Mouse (Mus musculus) intestine, embryonic 15.5 days (tissue): ENCODE data around the gene Ddah2. TPM values are rescaled to one million over a fixed set of nuclear protein-coding genes. Genes with fewer than 3 reads are reported as not detected.
A peak's percentile ranks its signal among the peaks of the same experiment; 100 is the strongest.

Experiments used
- ATAC-seq: fragments of 200-750 bp; cut with Nextera tagmentation; 2 replicates; pipeline ENCODE4 v1.8.0; 2017; ENCODE audit warnings: moderate TSS enrichment, moderate library complexity
- H3K27ac ChIP-seq: fragments of 300-500 bp; sonication (generic); 2 replicates; pipeline ENCODE4 v1.5.1; 2015; ENCODE audit warnings: mild to moderate bottlenecking, inconsistent platforms
- H3K27me3 ChIP-seq: fragments of 300-500 bp; sonication (generic); replicated peaks from 2 replicates; pipeline ENCODE4 v1.6.1; 2015; ENCODE audit warnings: inconsistent platforms
- H3K36me3 ChIP-seq: fragments of 300-500 bp; sonication (generic); 2 replicates; pipeline ENCODE4 v1.6.1; 2015; ENCODE audit warnings: inconsistent platforms
- H3K4me1 ChIP-seq: fragments of 300-500 bp; sonication (generic); replicated peaks from 2 replicates; pipeline ENCODE4 v1.6.1; 2015; ENCODE audit warnings: inconsistent platforms
- H3K4me2 ChIP-seq: fragments of 300-500 bp; sonication (generic); replicated peaks from 2 replicates; pipeline ENCODE4 v1.6.1; 2015; ENCODE audit warnings: mild to moderate bottlenecking, inconsistent platforms
- H3K4me3 ChIP-seq: fragments of 300-500 bp; sonication (generic); replicated peaks from 2 replicates; pipeline ENCODE4 v1.5.1; 2015; ENCODE audit warnings: inconsistent platforms
- H3K9ac ChIP-seq: fragments of 300-500 bp; sonication (generic); 2 replicates; pipeline ENCODE4 v1.6.1; 2015; ENCODE audit warnings: inconsistent platforms
- H3K9me3 ChIP-seq: fragments of 300-500 bp; sonication (generic); 2 replicates; pipeline ENCODE4 v1.6.1; 2016; ENCODE audit warnings: inconsistent platforms
- WGBS: fragments of 180-500 bp; shearing (Covaris S2); methylation state at CpG from one replicate; pipeline ENCODE4 v1.1.7; 2015; 5-methylcytosine and 5-hydroxymethylcytosine counted together
- polyA plus RNA-seq: library from polyadenylated mRNA; unstranded; fragments of >200 nt; fragmentation: Nextera tagmentation; extraction: Ambion mirVana; gene quantifications from 2 replicates; pipeline ENCODE4 v1.2.1, GENCODE M21; 2015

Gene Ddah2
- polyA plus RNA-seq, 1 experiment from 2014 or later: 190 TPM

- Histone ChIP-seq H3K4me1 (peaks cover 64% of the 10 kb centered on the region), H3K27ac (no peak overlapping the region), H3K9me3 (no peaks in the 10 kb centered on the region), H3K4me3 (peak overlapping the region; percentile 65), H3K36me3 (peaks cover 9% of the 10 kb centered on the region), H3K4me2 (peak overlapping the region; percentile 79), H3K9ac (0 out of 2 replicates have a peak overlapping the region, but pooled peaks have one; percentile 2), H3K27me3 (no peaks in the 10 kb centered on the region)
- 63% methylated on average over 22 of the region's 22 CpGs for WGBS
- no peak for ATAC-seq
Measured at GRCm38 (mm10) chr17:35060737-35061297, 2.0 kb downstream of the Ddah2 start.

GRCm38 (mm10) chr17:35061299-35061698 lies 2.5 kb downstream of the Ddah2 start:
- Histone ChIP-seq H3K27me3 (no peaks in the 10 kb centered on the region), H3K9me3 (no peaks in the 10 kb centered on the region), H3K4me3 (no peak overlapping the region), H3K4me2 (no peak overlapping the region), H3K9ac (no peak overlapping the region), H3K4me1 (peaks cover 65% of the 10 kb centered on the region), H3K36me3 (peaks cover 7% of the 10 kb centered on the region; the same call in 1 of the 2 replicates), H3K27ac (0 out of 2 replicates have a peak overlapping the region, but pooled peaks have one; percentile 6)
- 66% methylated on average over 8 of the region's 8 CpGs for WGBS
- no peak for ATAC-seq

- H3K27ac ChIP-seq: no peak overlapping the region
Measured at GRCm38 (mm10) chr17:35063466-35063865, 4.6 kb downstream of the Ddah2 start.

GRCm38 (mm10) chr17:35064378-35064877 lies 5.6 kb downstream of the Ddah2 start:
- H3K27me3 ChIP-seq: 0 out of 2 replicates have a peak, but pooled peaks cover 6% of the 10 kb centered on the region
- no peak overlapping the region for H3K9ac ChIP-seq
- peak overlapping the region; percentile 73 for H3K4me2 ChIP-seq
- 32% methylated on average over 10 of the region's 10 CpGs for WGBS
- peak overlapping the region; percentile 32 for H3K4me3 ChIP-seq
- H3K27ac ChIP-seq: peak overlapping the region; percentile 52
- H3K9me3 ChIP-seq: no peaks in the 10 kb centered on the region
- ATAC-seq: peak; percentile 3
- peaks cover 7% of the 10 kb centered on the region; the same call in 1 of the 2 replicates for H3K36me3 ChIP-seq
- peaks cover 57% of the 10 kb centered on the region for H3K4me1 ChIP-seq

More at GRCm38 (mm10) chr17:35063466-35063865, 4.6 kb downstream of the Ddah2 start:
- Histone ChIP-seq H3K36me3 (peaks cover 7% of the 10 kb centered on the region; the same call in 1 of the 2 replicates), H3K9me3 (no peaks in the 10 kb centered on the region), H3K4me3 (no peak overlapping the region), H3K4me2 (no peak overlapping the region), H3K4me1 (peaks cover 62% of the 10 kb centered on the region), H3K27me3 (0 out of 2 replicates have a peak, but pooled peaks cover 6% of the 10 kb centered on the region), H3K9ac (no peak overlapping the region)
- 81% methylated on average over 3 of the region's 3 CpGs for WGBS
- no peak for ATAC-seq

GRCm38 (mm10) chr17:35064951-35065947 lies 6.4 kb downstream of the Ddah2 start, which contains the start of gene Ly6g6c:
TSS of gene Ly6g6c (plus strand) at chr17:35065388.
- Histone ChIP-seq H3K27ac (peak within 1 kb of the TSS; percentile 52), H3K27me3 (0 out of 2 replicates have a peak, but pooled peaks cover 6% of the 10 kb centered on the region), H3K4me1 (peaks cover 50% of the 10 kb centered on the region), H3K9me3 (no peaks in the 10 kb centered on the region), H3K9ac (peak within 1 kb of the TSS; percentile 42), H3K4me3 (peak within 1 kb of the TSS; percentile 32), H3K4me2 (peak within 1 kb of the TSS; percentile 73), H3K36me3 (peaks cover 7% of the 10 kb centered on the region; the same call in 1 of the 2 replicates)
- ATAC-seq: peak; percentile 89
- WGBS: 3% methylated on average over 48 of the region's 48 CpGs

GRCm38 (mm10) chr17:35066084-35066483 lies 7.2 kb downstream of the Ddah2 start, which contains the start of gene Mpig6b:
TSS of gene Mpig6b (minus strand) at chr17:35066184.
- WGBS: 57% methylated on average over 10 of the region's 10 CpGs
- peaks cover 45% of the 10 kb centered on the region for H3K4me1 ChIP-seq
- ATAC-seq: no peak
- peak within 1 kb of the TSS; percentile 73 for H3K4me2 ChIP-seq
- H3K9me3 ChIP-seq: no peaks in the 10 kb centered on the region
- H3K27me3 ChIP-seq: 0 out of 2 replicates have a peak, but pooled peaks cover 6% of the 10 kb centered on the region
- peaks cover 4% of the 10 kb centered on the region; the same call in 1 of the 2 replicates for H3K36me3 ChIP-seq
- peak within 1 kb of the TSS; percentile 32 for H3K4me3 ChIP-seq
- H3K27ac ChIP-seq: peak within 1 kb of the TSS; percentile 52
- H3K9ac ChIP-seq: peak within 1 kb of the TSS; percentile 42

- peaks cover 27% of the 10 kb centered on the region for H3K4me1 ChIP-seq
- WGBS: 73% methylated on average over 17 of the region's 17 CpGs
- no peaks in the 10 kb centered on the region for H3K9me3 ChIP-seq
- H3K27ac ChIP-seq: no peak overlapping the region
- no peak overlapping the region for H3K4me3 ChIP-seq
- no peaks in the 10 kb centered on the region for H3K36me3 ChIP-seq
- no peak overlapping the region for H3K9ac ChIP-seq
- H3K4me2 ChIP-seq: no peak overlapping the region
- H3K27me3 ChIP-seq: 0 out of 2 replicates have a peak, but pooled peaks cover 6% of the 10 kb centered on the region
- no peak for ATAC-seq
Measured at GRCm38 (mm10) chr17:35068213-35068914, 9.5 kb downstream of the Ddah2 start.

- WGBS: 44% methylated on average over 6 of the region's 6 CpGs
- Histone ChIP-seq H3K4me1 (peaks cover 12% of the 10 kb centered on the region; the same call in 1 of the 2 replicates), H3K36me3 (no peaks in the 10 kb centered on the region), H3K4me2 (no peak overlapping the region), H3K9ac (no peak overlapping the region), H3K27ac (no peak overlapping the region), H3K9me3 (no peaks in the 10 kb centered on the region), H3K4me3 (no peak overlapping the region), H3K27me3 (0 out of 2 replicates have a peak, but pooled peaks cover 6% of the 10 kb centered on the region)
- no peak for ATAC-seq
Measured at GRCm38 (mm10) chr17:35070556-35071229, 11.9 kb downstream of the Ddah2 start.

- WGBS: 78% methylated on average over 9 of the region's 9 CpGs
- H3K4me3 ChIP-seq: no peak overlapping the region
- H3K4me2 ChIP-seq: no peak overlapping the region
- no peak for ATAC-seq
- H3K4me1 ChIP-seq: peaks cover 12% of the 10 kb centered on the region
- H3K9ac ChIP-seq: no peak overlapping the region
- no peaks in the 10 kb centered on the region for H3K36me3 ChIP-seq
- H3K27ac ChIP-seq: no peak overlapping the region
- 0 out of 2 replicates have a peak, but pooled peaks cover 6% of the 10 kb centered on the region for H3K27me3 ChIP-seq
- H3K9me3 ChIP-seq: no peaks in the 10 kb centered on the region
Measured at GRCm38 (mm10) chr17:35071454-35071853, 12.6 kb downstream of the Ddah2 start.

- 33% methylated on average over 17 of the region's 17 CpGs for WGBS
- peak; percentile 45 for ATAC-seq
- Histone ChIP-seq H3K4me3 (peak overlapping the region; percentile 22), H3K4me2 (peak overlapping the region; percentile 47), H3K36me3 (no peaks in the 10 kb centered on the region), H3K4me1 (peaks cover 26% of the 10 kb centered on the region), H3K27me3 (no peaks in the 10 kb centered on the region), H3K9me3 (no peaks in the 10 kb centered on the region), H3K27ac (no peak overlapping the region), H3K9ac (peak overlapping the region; percentile 15; the same call in 1 of the 2 replicates)
Measured at GRCm38 (mm10) chr17:35074097-35074496, 15.3 kb downstream of the Ddah2 start.
